Mouse (Mus musculus) lung, embryonic 14.5 days (tissue): Measurements from ENCODE around the gene Cct6b. TPM values are rescaled to one million over a fixed set of nuclear protein-coding genes. Genes with fewer than 3 reads are reported as not detected.
"Not testable (repeated sequence)": the region's sequence is repeated elsewhere in the genome, so short reads cannot be mapped to it uniquely, and the experiment has no call there.

Experiments
- ATAC-seq: fragments of 200-750 bp; cut with Nextera tagmentation; 2 replicates; pipeline ENCODE4 v1.8.0; 2017; ENCODE audit warnings: mild to moderate bottlenecking, moderate TSS enrichment, moderate library complexity; ENCODE audit not compliant: insufficient read depth
- DNase-seq: peaks from one replicate; pipeline ENCODE4 v3.0.0-alpha.2; 2015
- H3K27ac ChIP-seq: fragments of 300-500 bp; sonication (generic); 2 replicates; pipeline ENCODE4 v1.5.1; 2014; ENCODE audit warnings: low read depth, mild to moderate bottlenecking, moderate library complexity
- H3K27me3 ChIP-seq: fragments of 300-500 bp; sonication (generic); 2 replicates; pipeline ENCODE4 v1.6.1; 2014; ENCODE audit warnings: low read length, control low read depth; ENCODE audit not compliant: insufficient read depth
- H3K36me3 ChIP-seq: fragments of 300-500 bp; sonication (generic); 2 replicates; pipeline ENCODE4 v1.6.1; 2014; ENCODE audit warnings: control low read depth; ENCODE audit not compliant: insufficient read depth
- H3K4me1 ChIP-seq: fragments of 300-500 bp; sonication (generic); 2 replicates; pipeline ENCODE4 v1.6.1; 2014; ENCODE audit warnings: antibody characterized with exemption, control low read depth; ENCODE audit not compliant: insufficient read depth
- H3K4me2 ChIP-seq: fragments of 300-500 bp; sonication (generic); 2 replicates; pipeline ENCODE4 v1.6.1; 2014; ENCODE audit warnings: mild to moderate bottlenecking
- H3K4me3 ChIP-seq: fragments of 300-500 bp; sonication (generic); 2 replicates; pipeline ENCODE4 v1.5.1; 2014; ENCODE audit warnings: low read depth, low read length
- H3K9ac ChIP-seq: fragments of 300-500 bp; sonication (generic); 2 replicates; pipeline ENCODE4 v1.6.1; 2014
- H3K9me3 ChIP-seq: fragments of 300-500 bp; sonication (generic); 2 replicates; pipeline ENCODE4 v1.6.1; 2016; ENCODE audit warnings: low read depth, low read length, control low read depth
- CTCF ChIP-seq: IDR thresholded peaks from 2 replicates; pipeline ENCODE4 v1.5.1; 2016; ENCODE audit warnings: antibody characterized with exemption, low read depth
- WGBS: fragments of 180-500 bp; shearing (Covaris S2); extraction: QIAGEN DNeasy Blood & Tissue Kit; methylation state at CpG from one replicate; pipeline ENCODE4 v1.1.7; 2014; 5-methylcytosine and 5-hydroxymethylcytosine counted together
- polyA plus RNA-seq: library from polyadenylated mRNA; unstranded; fragments of >200 nt; fragmentation: Nextera tagmentation; extraction: Ambion mirVana; gene quantifications from 2 replicates; pipeline ENCODE4 v1.2.1, GENCODE M21; 2014

The Cct6b gene
- polyA plus RNA-seq, 1 experiment from 2014 or later = 0.20 TPM

- no peaks in the 10 kb centered on the region for H3K9me3 ChIP-seq
- no peaks in the 10 kb centered on the region for H3K4me1 ChIP-seq
- no peaks in the 10 kb centered on the region for H3K36me3 ChIP-seq
- H3K27ac ChIP-seq = no peak overlapping the region
- WGBS = 80% methylated on average over 3 of the region's 3 CpGs
- no peak for TF ChIP-seq CTCF
- H3K4me3 ChIP-seq = no peak overlapping the region
- no peaks in the 10 kb centered on the region for H3K27me3 ChIP-seq
- no peak overlapping the region for H3K9ac ChIP-seq
- H3K4me2 ChIP-seq = no peak overlapping the region
- no peak for DNase-seq
- no peak for ATAC-seq
Observed at GRCm38 (mm10) chr11:82712681-82713080, 51.4 kb downstream of the Cct6b start.

- no peak overlapping the region for H3K9ac ChIP-seq
- ATAC-seq = no peak
- H3K4me2 ChIP-seq = no peak overlapping the region
- WGBS = 74% methylated on average over 4 of the region's 4 CpGs
- no peak for TF ChIP-seq CTCF
- H3K4me3 ChIP-seq = no peak overlapping the region
- H3K36me3 ChIP-seq = no peaks in the 10 kb centered on the region
- no peaks in the 10 kb centered on the region for H3K4me1 ChIP-seq
- H3K27ac ChIP-seq = no peak overlapping the region
- no peaks in the 10 kb centered on the region for H3K9me3 ChIP-seq
- no peaks in the 10 kb centered on the region for H3K27me3 ChIP-seq
- DNase-seq = no peak
Observed at GRCm38 (mm10) chr11:82708934-82709333, 55.2 kb downstream of the Cct6b start.

GRCm38 (mm10) chr11:82705082-82705481 is 59.0 kb downstream of the Cct6b start:
- Histone ChIP-seq H3K4me2 (no peak overlapping the region), H3K27ac (no peak overlapping the region), H3K36me3 (no peaks in the 10 kb centered on the region), H3K4me1 (no peaks in the 10 kb centered on the region), H3K4me3 (no peak overlapping the region), H3K9me3 (no peaks in the 10 kb centered on the region), H3K27me3 (no peaks in the 10 kb centered on the region), H3K9ac (no peak overlapping the region)
- WGBS = 66% methylated on average over 6 of the region's 6 CpGs
- ATAC-seq = no peak
- no peak for DNase-seq
- TF ChIP-seq CTCF = no peak

DNA sequence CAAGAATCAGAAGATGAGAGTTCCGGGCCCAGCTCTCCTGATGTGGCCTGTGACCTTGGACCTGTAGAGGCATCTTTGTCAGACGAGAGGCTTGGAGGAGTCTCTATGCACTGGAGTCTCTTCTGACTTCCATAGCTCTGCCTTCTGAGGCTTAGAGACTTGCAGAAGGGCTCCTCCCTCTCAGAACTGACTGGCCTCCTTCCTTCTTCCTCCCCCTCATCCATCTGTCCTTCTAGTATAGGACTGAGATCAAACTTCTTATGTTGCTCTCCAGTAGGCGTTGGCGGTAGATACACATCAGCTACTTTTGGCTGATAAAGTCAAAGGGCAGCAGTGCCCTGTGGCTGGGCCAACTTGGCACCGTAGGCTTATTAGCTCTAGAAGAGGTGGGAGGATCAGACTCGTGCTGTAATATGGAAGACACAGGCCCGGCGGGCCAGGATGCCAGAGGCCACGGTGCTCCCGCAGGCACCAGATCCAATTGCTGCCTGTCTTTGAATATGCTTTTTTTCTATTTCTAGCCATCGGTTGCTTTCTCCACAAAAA is 64.2 kb downstream of the Cct6b start:
- Histone ChIP-seq H3K9ac (no peak overlapping the region), H3K36me3 (no peaks in the 10 kb centered on the region), H3K27me3 (no peaks in the 10 kb centered on the region), H3K27ac (no peak overlapping the region), H3K4me3 (no peak overlapping the region), H3K4me1 (no peaks in the 10 kb centered on the region), H3K9me3 (no peaks in the 10 kb centered on the region), H3K4me2 (no peak overlapping the region)
- DNase-seq (no peak), ATAC-seq (no peak)
- 72% methylated on average over 11 of the region's 11 CpGs for WGBS
- TF ChIP-seq CTCF = no peak

- Histone ChIP-seq H3K36me3 (no peaks in the 10 kb centered on the region), H3K4me2 (no peak overlapping the region), H3K4me1 (no peaks in the 10 kb centered on the region), H3K4me3 (no peak overlapping the region), H3K9me3 (no peaks in the 10 kb centered on the region), H3K9ac (no peak overlapping the region), H3K27me3 (no peaks in the 10 kb centered on the region), H3K27ac (no peak overlapping the region)
- ATAC-seq = no peak
- TF ChIP-seq CTCF = no peak
- 58% methylated on average over 7 of the region's 7 CpGs for WGBS
- no peak for DNase-seq
Observed at GRCm38 (mm10) chr11:82695930-82696329, 68.2 kb downstream of the Cct6b start.

DNA sequence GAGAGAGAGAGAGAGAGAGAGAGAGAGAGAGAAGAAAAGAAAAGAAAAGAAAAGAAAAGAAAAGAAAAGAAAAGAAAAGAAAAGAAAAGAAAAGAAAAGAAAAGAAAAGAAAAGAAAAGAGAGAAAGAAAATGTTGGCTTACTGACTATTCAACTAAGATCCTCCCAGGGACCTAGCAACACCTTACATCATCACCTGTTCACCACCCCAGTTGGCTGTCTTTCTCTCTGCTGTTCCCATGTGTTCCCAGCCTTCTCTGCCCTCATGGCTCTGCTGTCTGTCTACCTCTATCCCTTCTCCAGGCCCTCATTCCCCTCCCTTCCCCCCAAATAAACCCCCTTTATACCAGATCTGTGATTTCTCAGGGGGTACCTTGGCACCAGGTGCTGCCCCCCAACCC is 69.2 kb downstream of the Cct6b start:
- not testable (repeated sequence) for H3K27me3 ChIP-seq, ATAC-seq, H3K9me3 ChIP-seq, H3K4me1 ChIP-seq, DNase-seq, H3K36me3 ChIP-seq, H3K4me3 ChIP-seq, H3K27ac ChIP-seq, H3K4me2 ChIP-seq, H3K9ac ChIP-seq

GRCm38 (mm10) chr11:82692668-82693067 is 71.5 kb downstream of the Cct6b start:
- no peaks in the 10 kb centered on the region for H3K36me3 ChIP-seq
- no peak overlapping the region for H3K27ac ChIP-seq
- no peak overlapping the region for H3K4me3 ChIP-seq
- no peaks in the 10 kb centered on the region for H3K27me3 ChIP-seq
- H3K4me2 ChIP-seq = no peak overlapping the region
- DNase-seq (no peak), ATAC-seq (no peak)
- H3K4me1 ChIP-seq = no peaks in the 10 kb centered on the region
- no peaks in the 10 kb centered on the region for H3K9me3 ChIP-seq
- 62% methylated on average over 6 of the region's 6 CpGs for WGBS
- no peak overlapping the region for H3K9ac ChIP-seq
- TF ChIP-seq CTCF = no peak

- Histone ChIP-seq H3K9ac (no peak overlapping the region), H3K4me2 (no peak overlapping the region), H3K4me3 (no peak overlapping the region), H3K27me3 (no peaks in the 10 kb centered on the region), H3K4me1 (no peaks in the 10 kb centered on the region), H3K36me3 (no peaks in the 10 kb centered on the region), H3K9me3 (no peaks in the 10 kb centered on the region), H3K27ac (no peak overlapping the region)
- TF ChIP-seq CTCF = no peak
- no peak for ATAC-seq
- 66% methylated on average over 5 of the region's 5 CpGs for WGBS
- DNase-seq = no peak
Observed at GRCm38 (mm10) chr11:82690476-82690875, 73.6 kb downstream of the Cct6b start.
